8 mouse cellular contexts compared by ENCODE assay signal in the genomic region with DNA sequence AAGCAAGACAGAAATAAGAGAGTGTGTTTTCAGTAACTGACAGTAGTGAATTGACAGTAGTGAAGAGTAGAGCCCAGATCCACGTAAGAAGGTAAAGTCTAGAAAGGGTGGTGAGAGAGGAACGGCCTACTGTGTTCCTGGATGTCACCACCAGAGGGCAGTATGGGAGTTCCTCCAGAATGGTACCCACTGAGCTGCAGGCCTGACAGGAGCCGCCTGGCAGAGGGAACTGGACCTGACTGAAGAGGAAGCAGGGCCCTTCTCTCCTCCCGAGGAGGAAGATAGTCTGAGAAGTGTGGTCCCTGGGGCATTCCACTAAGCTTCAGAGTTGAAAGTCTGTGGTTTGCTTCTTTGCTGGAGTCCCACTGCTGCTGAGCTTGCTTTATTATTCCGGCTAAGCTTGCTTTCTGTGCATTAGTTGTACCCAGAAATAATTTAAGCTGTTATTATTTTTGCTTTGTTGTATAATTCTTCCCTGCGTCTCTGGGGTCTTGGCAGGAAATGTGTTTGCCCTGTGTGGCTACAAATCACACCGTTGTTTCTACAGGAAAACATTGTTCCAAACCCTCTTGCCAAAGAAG. TPM values are rescaled to one million over a fixed set of nuclear protein-coding genes. Genes with fewer than 3 reads are reported as not detected.
A peak's percentile ranks its signal among the peaks of the same experiment; 100 is the strongest.
DNase-seq lines count a peak whose midpoint lies in the region; ATAC-seq and TF ChIP-seq lines count a peak whose summit lies in the region.

No protein-coding gene starts in this region.

- H3K27me3 ChIP-seq in heart, embryonic 14.5 days (ENCODE audit: control insufficient read depth, insufficient read depth, low read length) = no peaks in the 10 kb centered on the region
- no peaks in the 10 kb centered on the region for H3K27me3 ChIP-seq in kidney, postnatal 0 days (ENCODE audit: insufficient read depth, low read length)
- no peaks in the 10 kb centered on the region for H3K27me3 ChIP-seq in liver, embryonic 12.5 days (replicated peaks)
- no peaks in the 10 kb centered on the region for H3K27me3 ChIP-seq in stomach, embryonic 15.5 days (replicated peaks)

- DNase-seq in CD4-positive, CD25-positive, alpha-beta regulatory T cell, adult 2 months (ENCODE audit: low read depth, low spot score) = peak; percentile 93
- peak; percentile 96 for DNase-seq in brain, adult 2 months (ENCODE audit: low read depth, low spot score)
- DNase-seq in kidney, postnatal 0 days (ENCODE audit: low spot score) = peak; percentile 93
- peak; percentile 84 for DNase-seq in neural tube, embryonic 10.5 days (ENCODE audit: extremely low spot score, low spot score)

- no peak overlapping the region for H3K27ac ChIP-seq in heart, embryonic 14.5 days (replicated peaks in 1 of 2; ENCODE audit: control insufficient read depth in 1 of 2, insufficient read depth in 1 of 2, low read depth in 2 of 2, low read length in 2 of 2)
- 0 out of 2 replicates have a peak overlapping the region, but pooled peaks have one; percentile 51 for H3K27ac ChIP-seq in kidney, postnatal 0 days
- no peak overlapping the region for H3K27ac ChIP-seq in liver, embryonic 12.5 days
- H3K27ac ChIP-seq in stomach, embryonic 15.5 days = peak overlapping the region; percentile 44; the same call in 1 of the 2 replicates

- no peak overlapping the region for H3K4me3 ChIP-seq in heart, embryonic 14.5 days (ENCODE audit: control insufficient read depth in 1 of 2, insufficient read depth in 1 of 2, low read depth in 1 of 2, low read length in 2 of 2)
- no peak overlapping the region for H3K4me3 ChIP-seq in kidney, postnatal 0 days (replicated peaks; ENCODE audit: low read depth, low read length)
- H3K4me3 ChIP-seq in liver, embryonic 12.5 days = no peak overlapping the region
- H3K4me3 ChIP-seq in stomach, embryonic 15.5 days (replicated peaks) = no peak overlapping the region

- WGBS in heart, embryonic 14.5 days = 31% methylated on average over 7 of the region's 7 CpGs
- WGBS in kidney, postnatal 0 days = 23% methylated on average over 7 of the region's 7 CpGs
- WGBS in liver, embryonic 12.5 days (ENCODE audit: insufficient replicate concordance) = 21% methylated on average over 7 of the region's 7 CpGs
- 29% methylated on average over 7 of the region's 7 CpGs for WGBS in stomach, embryonic 15.5 days

- no peaks in the 10 kb centered on the region for H3K9me3 ChIP-seq in heart, embryonic 14.5 days (ENCODE audit: control insufficient read depth, low read length)
- H3K9me3 ChIP-seq in kidney, postnatal 0 days (replicated peaks; ENCODE audit: low read length) = no peaks in the 10 kb centered on the region
- no peaks in the 10 kb centered on the region for H3K9me3 ChIP-seq in liver, embryonic 12.5 days (replicated peaks)
- H3K9me3 ChIP-seq in stomach, embryonic 15.5 days = no peaks in the 10 kb centered on the region

- no peaks in the 10 kb centered on the region for H3K36me3 ChIP-seq in heart, embryonic 14.5 days (ENCODE audit: control insufficient read depth, insufficient read depth, low read length)
- H3K36me3 ChIP-seq in kidney, postnatal 0 days (ENCODE audit: insufficient read depth, low read length) = no peaks in the 10 kb centered on the region
- no peaks in the 10 kb centered on the region for H3K36me3 ChIP-seq in liver, embryonic 12.5 days
- H3K36me3 ChIP-seq in stomach, embryonic 15.5 days = no peaks in the 10 kb centered on the region

- peak; percentile 95 for TF ChIP-seq CTCF in kidney, postnatal 0 days (IDR thresholded peaks at IDR 0.05; ENCODE audit: low read depth)

- no peak overlapping the region for H3K4me2 ChIP-seq in heart, embryonic 14.5 days (ENCODE audit: low read length)
- no peak overlapping the region for H3K4me2 ChIP-seq in kidney, postnatal 0 days (ENCODE audit: low read length)
- H3K4me2 ChIP-seq in liver, embryonic 12.5 days = no peak overlapping the region
- H3K4me2 ChIP-seq in stomach, embryonic 15.5 days = no peak overlapping the region

- no peak overlapping the region for H3K9ac ChIP-seq in heart, embryonic 14.5 days (ENCODE audit: low read length)
- H3K9ac ChIP-seq in kidney, postnatal 0 days (ENCODE audit: low read depth, low read length) = no peak overlapping the region
- H3K9ac ChIP-seq in liver, embryonic 12.5 days = no peak overlapping the region
- H3K9ac ChIP-seq in stomach, embryonic 15.5 days = no peak overlapping the region

- peak; percentile 91 for ATAC-seq in erythroid progenitor cell, adult 5-6 weeks (replicated peaks; ENCODE audit: low FRiP score, poor library complexity, severe bottlenecking)
- peak; percentile 70; the same call in 1 of the 2 replicates for ATAC-seq in heart, embryonic 14.5 days (ENCODE audit: insufficient number of reproducible peaks, insufficient read depth, low FRiP score, low read depth)
- peak; percentile 73 for ATAC-seq in kidney, postnatal 0 days (replicated peaks; ENCODE audit: low FRiP score, low read depth)
- peak; percentile 73 for ATAC-seq in liver, embryonic 12.5 days
- ATAC-seq in stomach, embryonic 15.5 days (ENCODE audit: insufficient read depth, low FRiP score, low read depth) = peak; percentile 78

- H3K4me1 ChIP-seq in heart, embryonic 14.5 days (ENCODE audit: control insufficient read depth in 2 of 2, insufficient read depth in 2 of 2, low read length in 2 of 2) = peaks cover 3 to 4% of the 10 kb centered on the region in 2 experiments; a peak in 2 of 4 replicates
- no peaks in the 10 kb centered on the region for H3K4me1 ChIP-seq in kidney, postnatal 0 days (replicated peaks; ENCODE audit: insufficient read depth, low read length)
- peaks cover 32% of the 10 kb centered on the region for H3K4me1 ChIP-seq in liver, embryonic 12.5 days
- 0 out of 2 replicates have a peak, but pooled peaks cover 3% of the 10 kb centered on the region for H3K4me1 ChIP-seq in stomach, embryonic 15.5 days

RNA-seq across cellular contexts. Expression of gene Lsm10, which starts 10.3 kb away (rescaled TPM):
- total RNA-seq in erythroid progenitor cell, adult 5-6 weeks (2015; ENCODE audit: low replicate concordance) = 18.0 and 73.2 TPM in 2 replicates
- total RNA-seq in erythroid progenitor cell, adult 5-6 weeks (2017; ENCODE audit: low replicate concordance) = 2.2 and 4.1 TPM in 2 replicates
- polyA plus RNA-seq in heart, embryonic 14.5 days (2014; fragmentation: Nextera tagmentation; extraction: Ambion mirVana) = 45.4 and 49.1 TPM in 2 replicates
- polyA plus RNA-seq in kidney, postnatal 0 days (2015; fragmentation: Nextera tagmentation; extraction: Ambion mirVana) = 58.5 and 59.0 TPM in 2 replicates
- 34.5 and 36.7 TPM in 2 replicates for polyA plus RNA-seq in liver, embryonic 12.5 days (2016; fragmentation: Nextera tagmentation; extraction: Ambion mirVana)
- 46.7 and 48.0 TPM in 2 replicates for polyA plus RNA-seq in stomach, embryonic 15.5 days (2015; fragmentation: Nextera tagmentation; extraction: Ambion mirVana)

RNA-seq across cellular contexts. Expression of gene Stk40, which starts 17.7 kb away (rescaled TPM):
- total RNA-seq in erythroid progenitor cell, adult 5-6 weeks (2015; ENCODE audit: low replicate concordance) = 4.7 and 10.1 TPM in 2 replicates
- total RNA-seq in erythroid progenitor cell, adult 5-6 weeks (2017; ENCODE audit: low replicate concordance) = 2.4 and 6.4 TPM in 2 replicates
- polyA plus RNA-seq in heart, embryonic 14.5 days (2014; fragmentation: Nextera tagmentation; extraction: Ambion mirVana) = 13.1 and 17.8 TPM in 2 replicates
- 27.1 and 28.7 TPM in 2 replicates for polyA plus RNA-seq in kidney, postnatal 0 days (2015; fragmentation: Nextera tagmentation; extraction: Ambion mirVana)
- 22.4 and 23.0 TPM in 2 replicates for polyA plus RNA-seq in liver, embryonic 12.5 days (2016; fragmentation: Nextera tagmentation; extraction: Ambion mirVana)
- polyA plus RNA-seq in stomach, embryonic 15.5 days (2015; fragmentation: Nextera tagmentation; extraction: Ambion mirVana) = 28.6 and 29.1 TPM in 2 replicates

RNA-seq across cellular contexts. Expression of gene Oscp1, which starts 27.7 kb away (rescaled TPM):
- total RNA-seq in erythroid progenitor cell, adult 5-6 weeks (2015; ENCODE audit: low replicate concordance) = 1.3 and 14.8 TPM in 2 replicates
- total RNA-seq in erythroid progenitor cell, adult 5-6 weeks (2017; ENCODE audit: low replicate concordance) = 5.6 and 8.9 TPM in 2 replicates
- 4.6 and 6.4 TPM in 2 replicates for polyA plus RNA-seq in heart, embryonic 14.5 days (2014; fragmentation: Nextera tagmentation; extraction: Ambion mirVana)
- 13.6 and 16.2 TPM in 2 replicates for polyA plus RNA-seq in kidney, postnatal 0 days (2015; fragmentation: Nextera tagmentation; extraction: Ambion mirVana)
- 2.8 and 3.0 TPM in 2 replicates for polyA plus RNA-seq in liver, embryonic 12.5 days (2016; fragmentation: Nextera tagmentation; extraction: Ambion mirVana)
- 13.5 and 13.9 TPM in 2 replicates for polyA plus RNA-seq in stomach, embryonic 15.5 days (2015; fragmentation: Nextera tagmentation; extraction: Ambion mirVana)

RNA-seq across cellular contexts. Expression of gene Mrps15, which starts 39.4 kb away (rescaled TPM):
- 22.6 and 42.9 TPM in 2 replicates for total RNA-seq in erythroid progenitor cell, adult 5-6 weeks (2015; ENCODE audit: low replicate concordance)
- total RNA-seq in erythroid progenitor cell, adult 5-6 weeks (2017; ENCODE audit: low replicate concordance) = 15.5 and 28.0 TPM in 2 replicates
- polyA plus RNA-seq in heart, embryonic 14.5 days (2014; fragmentation: Nextera tagmentation; extraction: Ambion mirVana) = 132 and 151 TPM in 2 replicates
- polyA plus RNA-seq in kidney, postnatal 0 days (2015; fragmentation: Nextera tagmentation; extraction: Ambion mirVana) = 131 and 134 TPM in 2 replicates
- 128 and 138 TPM in 2 replicates for polyA plus RNA-seq in liver, embryonic 12.5 days (2016; fragmentation: Nextera tagmentation; extraction: Ambion mirVana)
- 141 and 151 TPM in 2 replicates for polyA plus RNA-seq in stomach, embryonic 15.5 days (2015; fragmentation: Nextera tagmentation; extraction: Ambion mirVana)

Comparison
In these comparisons a context has a peak if more than half of its experiments do, and no peak if none do; other contexts are left out.
1. H3K27ac ChIP-seq: peak in kidney, postnatal 0 days (single experiment) and stomach, embryonic 15.5 days (single experiment); none in heart, embryonic 14.5 days (0 of 2) and liver, embryonic 12.5 days (single experiment).
2. Peak in every context shown above with its lines, with median percentiles within 50 percentile points of each other: DNase-seq and ATAC-seq.